Mouse (Mus musculus) bone marrow, adult 2 months (tissue): Measurements from ENCODE around the gene Rabggtb.

ENCODE experiments used
- CTCF ChIP-seq: fragments of 200-500 bp; IDR thresholded peaks from 2 replicates; pipeline ENCODE4 v1.5.1; 2011; ENCODE audit warnings: low read length, control low read depth; ENCODE audit not compliant: control insufficient read depth, insufficient read depth
- POLR2A ChIP-seq: fragments of 200-500 bp; IDR thresholded peaks from 2 replicates; pipeline ENCODE4 v1.6.1; 2011; ENCODE audit warnings: low read depth, mild to moderate bottlenecking, control low read depth, low read length, borderline replicate concordance; ENCODE audit not compliant: control insufficient read depth

GRCm38 (mm10) chr3:153957916-153958315 is 45.1 kb upstream of the Rabggtb start:
- TF ChIP-seq CTCF = no peak
- no peak for TF ChIP-seq POLR2A
